Mouse (Mus musculus): ENCODE measurements around the gene Prpf18.
"Not testable (repeated sequence)": the region's sequence is repeated elsewhere in the genome, so short reads cannot be mapped to it uniquely, and the experiment has no call there.

The Prpf18 gene

GRCm38 (mm10) chr2:4651500-4652285 is at the start of gene Prpf18:
Prpf18 (minus strand) TSS chr2:4652113.
- peak; percentile 90 to 96 for DNase-seq (ENCODE audit: low spot score in 2 of 2)

GRCm38 (mm10) chr2:4679886-4680285 is 28.0 kb upstream of the Prpf18 start:
- DNase-seq (ENCODE audit: low spot score in 2 of 2): no peak

- DNase-seq (ENCODE audit: low spot score in 2 of 2): no peak
Observed at GRCm38 (mm10) chr2:4671636-4672035, 19.7 kb upstream of the Prpf18 start.

- DNase-seq (ENCODE audit: low spot score in 2 of 2): no peak
Observed at GRCm38 (mm10) chr2:4669701-4670100, 17.8 kb upstream of the Prpf18 start.

- no peak for DNase-seq (ENCODE audit: low spot score in 2 of 2)
Observed at GRCm38 (mm10) chr2:4668626-4669025, 16.7 kb upstream of the Prpf18 start.

GRCm38 (mm10) chr2:4660677-4661076 is 8.8 kb upstream of the Prpf18 start:
- no peak for DNase-seq (ENCODE audit: low spot score in 2 of 2)

- no peak for DNase-seq (ENCODE audit: low spot score in 2 of 2)
Observed at GRCm38 (mm10) chr2:4649646-4650045, 2.3 kb downstream of the Prpf18 start.

GRCm38 (mm10) chr2:4648094-4648493 is 3.8 kb downstream of the Prpf18 start:
- DNase-seq (ENCODE audit: low spot score in 2 of 2): no peak

- DNase-seq (ENCODE audit: low spot score in 2 of 2): no peak
Observed at GRCm38 (mm10) chr2:4645066-4645465, 6.8 kb downstream of the Prpf18 start.

- DNase-seq (ENCODE audit: low spot score in 2 of 2): no peak
Observed at GRCm38 (mm10) chr2:4638189-4638588, 13.7 kb downstream of the Prpf18 start.

GRCm38 (mm10) chr2:4636656-4637055 is 15.3 kb downstream of the Prpf18 start:
- DNase-seq (ENCODE audit: low spot score in 2 of 2): no peak

- no peak for DNase-seq (ENCODE audit: low spot score in 2 of 2)
Observed at GRCm38 (mm10) chr2:4635804-4636203, 16.1 kb downstream of the Prpf18 start.

GRCm38 (mm10) chr2:4630197-4630835 is 21.6 kb downstream of the Prpf18 start:
- no peak for DNase-seq (ENCODE audit: low spot score in 2 of 2)

GRCm38 (mm10) chr2:4629470-4629869 is 22.4 kb downstream of the Prpf18 start:
- no peak for DNase-seq (ENCODE audit: low spot score in 2 of 2)

GRCm38 (mm10) chr2:4628920-4629319 is 23.0 kb downstream of the Prpf18 start:
- DNase-seq (ENCODE audit: low spot score in 2 of 2): no peak

GRCm38 (mm10) chr2:4626911-4627310 is 25.0 kb downstream of the Prpf18 start:
- DNase-seq (ENCODE audit: low spot score in 2 of 2): no peak

GRCm38 (mm10) chr2:4621471-4621985 is 30.4 kb downstream of the Prpf18 start:
- no peak for DNase-seq (ENCODE audit: low spot score in 2 of 2)

GRCm38 (mm10) chr2:4620640-4621401 is 31.1 kb downstream of the Prpf18 start:
- DNase-seq (ENCODE audit: low spot score in 2 of 2): no peak

- DNase-seq (ENCODE audit: low spot score in 2 of 2): no peak
Observed at GRCm38 (mm10) chr2:4619893-4620593, 31.9 kb downstream of the Prpf18 start.

GRCm38 (mm10) chr2:4619126-4619525 is 32.8 kb downstream of the Prpf18 start:
- not testable (repeated sequence) for DNase-seq (ENCODE audit: low spot score in 2 of 2)

- DNase-seq (ENCODE audit: low spot score in 2 of 2): no peak
Observed at GRCm38 (mm10) chr2:4616995-4617394, 34.9 kb downstream of the Prpf18 start.
